Mouse (Mus musculus) layer of hippocampus, adult 6 months (tissue): ENCODE measurements around the gene Aqp3. TPM values are rescaled to one million over a fixed set of nuclear protein-coding genes. Genes with fewer than 3 reads are reported as not detected.

ENCODE experiments used
- long read RNA-seq, 2 experiments: library from polyadenylated mRNA; unstranded; transcript quantifications; one replicate each; pipeline ENCODE4 v2.0.0; 2019 to 2020
- polyA plus RNA-seq: library from polyadenylated mRNA; unstranded; fragments of <200 nt; fragmentation: Nextera tagmentation; gene quantifications from 2 replicates; pipeline ENCODE4 v1.2.3, GENCODE M21; 2021

The Aqp3 gene
- not detected in 2 replicates for polyA plus RNA-seq
- long read RNA-seq, experiment 1 = 0 reads
- long read RNA-seq, experiment 2 = 0 reads

DNA sequence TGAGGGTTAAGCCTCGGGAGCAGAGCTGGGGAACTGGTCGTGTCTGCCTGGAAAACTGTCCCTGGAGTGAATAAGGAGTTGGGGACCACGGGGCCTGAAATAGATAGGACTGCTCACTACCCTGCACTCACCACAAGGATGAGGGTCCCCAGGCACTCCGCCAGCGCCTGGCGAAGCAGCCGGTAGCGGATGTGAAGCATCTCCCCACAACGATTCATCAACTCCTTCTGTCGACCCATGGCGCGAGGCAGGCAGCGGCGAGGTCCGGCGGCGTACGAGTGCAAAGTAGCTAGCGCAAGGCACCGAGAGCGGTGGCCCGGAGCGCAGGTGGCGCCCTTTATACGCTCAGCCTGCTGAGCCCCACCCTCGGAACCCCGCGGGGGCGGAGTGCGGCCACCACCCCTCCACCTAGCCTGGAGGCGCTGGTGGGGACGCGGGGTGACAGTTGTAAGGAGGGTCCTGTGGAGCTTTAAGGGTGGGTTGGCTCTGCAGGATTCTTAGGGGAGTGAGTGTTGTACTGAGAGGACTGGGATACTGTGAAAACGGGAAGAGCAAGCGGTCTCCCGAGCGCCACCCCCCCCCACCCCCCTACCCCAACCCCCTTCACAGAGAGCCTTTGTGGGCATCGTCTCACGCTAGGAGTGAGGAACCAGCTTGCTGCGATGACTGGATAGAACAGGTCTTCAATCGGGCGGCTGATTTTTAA lies at the start of gene Aqp3:
Gene Aqp3, minus strand, starts transcription at position 313 of the 706 bp plus-strand sequence.

DNA sequence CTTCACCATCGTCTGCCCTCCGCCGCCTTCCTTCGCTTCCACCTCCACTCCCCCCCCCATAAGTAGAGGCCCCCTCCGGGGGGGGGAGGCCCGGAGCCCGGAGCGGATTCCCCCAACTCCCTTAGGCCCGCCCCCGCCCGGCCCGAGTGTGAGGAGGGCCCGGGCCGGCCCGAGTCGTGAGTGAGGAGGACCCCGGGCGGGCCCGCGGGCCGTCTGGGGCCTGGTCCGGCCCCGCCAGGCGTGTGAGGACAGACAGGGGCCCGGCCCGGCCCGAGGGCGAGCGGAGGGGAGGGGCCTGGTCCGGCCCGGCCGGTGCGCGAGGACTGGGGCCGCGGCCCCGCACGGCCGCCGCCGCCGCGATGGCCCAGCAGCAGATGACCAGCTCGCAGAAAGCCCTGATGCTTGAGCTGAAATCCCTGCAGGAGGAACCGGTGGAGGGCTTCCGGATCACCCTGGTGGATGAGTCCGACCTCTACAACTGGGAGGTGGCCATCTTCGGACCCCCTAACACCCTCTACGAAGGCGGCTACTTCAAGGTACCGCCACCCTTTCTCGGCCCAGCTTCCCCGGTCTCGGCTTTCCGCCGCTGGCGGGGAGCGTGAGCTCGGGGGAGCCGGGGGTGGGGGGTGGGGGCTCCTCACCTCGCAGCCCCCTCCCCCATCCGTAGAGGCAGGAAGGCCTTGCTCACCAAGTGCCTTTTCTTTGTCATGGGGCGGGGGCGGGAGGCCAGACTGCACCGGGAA lies 37.9 kb upstream of the Aqp3 start, which contains the start of gene Ube2r2:
Gene Ube2r2, plus strand, starts transcription at position 33 of the 743 bp plus-strand sequence.

DNA sequence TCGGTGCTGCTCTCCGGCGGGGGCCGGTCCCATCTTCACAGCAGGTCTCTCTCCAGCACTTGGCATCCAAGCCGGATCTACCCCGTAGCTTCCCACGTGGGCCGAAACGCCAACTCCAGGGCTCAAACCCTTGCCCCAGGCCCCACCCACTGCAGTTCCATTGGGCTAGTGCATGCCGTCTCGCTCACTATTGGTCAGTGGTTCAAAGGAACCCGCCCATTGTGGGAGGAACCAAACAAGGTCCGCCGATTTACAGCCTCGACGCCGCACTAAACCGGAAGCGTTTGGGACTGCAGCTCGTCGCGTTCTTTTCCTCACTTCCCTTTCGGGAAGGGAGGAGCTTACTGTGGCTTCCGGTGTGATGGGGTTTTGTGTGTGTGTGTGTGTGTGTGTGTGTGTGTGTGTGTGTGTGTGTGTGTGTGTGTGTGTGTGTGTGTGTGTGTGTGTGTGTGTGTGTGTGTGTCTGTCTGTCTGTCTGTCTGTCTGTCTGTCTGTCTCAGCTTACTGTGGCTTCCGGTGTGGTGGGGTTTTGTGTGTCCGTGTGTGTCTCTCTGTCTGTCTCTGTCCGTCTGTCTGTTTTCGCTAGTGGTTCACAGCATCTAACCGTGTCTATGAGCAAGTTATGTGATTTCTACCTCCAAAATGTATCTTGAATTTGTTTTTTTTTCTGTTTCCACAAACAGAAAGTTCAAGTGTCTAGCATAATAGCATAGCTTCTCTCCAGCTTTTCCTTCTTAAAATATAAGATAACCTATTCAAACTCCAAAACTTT lies 26.4 kb upstream of the Aqp3 start, which contains the start of gene Nol6:
Gene Nol6, minus strand, starts transcription at position 276 of the 772 bp plus-strand sequence.

DNA sequence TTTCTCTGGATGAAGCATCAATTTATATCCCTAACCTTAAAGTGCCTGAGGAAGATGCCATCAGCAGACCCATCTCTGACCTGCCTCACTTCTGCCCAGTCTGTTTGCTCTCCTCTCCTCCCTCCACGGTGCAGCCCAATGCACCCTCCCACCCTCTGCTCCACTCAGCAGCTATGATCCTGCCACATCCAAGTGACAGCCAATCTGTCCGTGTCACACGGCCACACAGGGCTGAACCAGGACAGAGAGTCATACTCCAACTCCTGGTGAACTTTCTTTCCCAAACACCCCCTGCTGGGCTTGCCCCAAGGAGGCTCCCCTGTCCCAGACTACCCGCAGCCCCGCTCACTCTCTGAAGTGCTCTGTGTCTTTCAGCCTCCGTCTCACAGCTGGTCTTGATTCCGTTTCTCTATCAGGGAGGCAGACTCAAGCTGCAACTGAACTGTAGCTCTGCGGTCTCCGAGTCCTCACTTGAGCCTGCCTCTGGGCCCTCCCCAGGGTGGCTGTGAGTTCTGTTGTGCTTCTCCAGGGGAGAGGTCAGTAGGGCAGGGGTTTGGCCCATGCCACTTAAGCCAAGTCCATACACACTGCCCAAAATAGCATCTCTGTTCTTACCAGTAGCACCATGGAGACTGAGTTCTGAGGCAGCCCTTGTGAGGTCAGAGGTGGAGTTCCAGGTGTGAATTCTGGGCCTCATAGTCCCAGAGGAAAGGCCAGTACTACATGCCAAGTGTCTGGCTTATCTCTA lies 50.3 kb downstream of the Aqp3 start, which contains the start of gene Aqp7:
Gene Aqp7, minus strand, starts transcription at position 616 of the 748 bp plus-strand sequence.

Other genes with a start within 250 kb of the Aqp3 start
- 5.3 and 11.2 TPM in 2 replicates for gene B4galt1, start 244.2 kb downstream of the Aqp3 start, polyA plus RNA-seq
- gene Spink4, start 178.1 kb downstream of the Aqp3 start, polyA plus RNA-seq = not detected in 2 replicates
- gene Bag1, start 149.9 kb downstream of the Aqp3 start, polyA plus RNA-seq = 62.8 and 75.0 TPM in 2 replicates
- gene Chmp5, start 149.8 kb downstream of the Aqp3 start, polyA plus RNA-seq = 146 and 162 TPM in 2 replicates
- gene Nfx1, start 127.3 kb downstream of the Aqp3 start, polyA plus RNA-seq = 25.1 and 25.9 TPM in 2 replicates
- not detected in 2 replicates for gene Aqp7, start 50.0 kb downstream of the Aqp3 start, polyA plus RNA-seq
- gene Nol6, start 26.3 kb upstream of the Aqp3 start, polyA plus RNA-seq = 46.6 and 51.3 TPM in 2 replicates
- gene Ube2r2, start 37.6 kb upstream of the Aqp3 start, polyA plus RNA-seq = 18.9 and 19.5 TPM in 2 replicates
- 16.2 and 17.2 TPM in 2 replicates for gene Ubap2, start 177.0 kb upstream of the Aqp3 start, polyA plus RNA-seq
- gene Dcaf12, start 216.7 kb upstream of the Aqp3 start, polyA plus RNA-seq = 34.8 and 40.0 TPM in 2 replicates